Mouse (Mus musculus): ENCODE results near the gene Mettl1. TPM values are rescaled to one million over a fixed set of nuclear protein-coding genes. Genes with fewer than 3 reads are reported as not detected.

The Mettl1 gene
- polyA plus RNA-seq, 1 experiment from 2014 or later: 49.4 TPM

GRCm38 (mm10) chr10:127003806-127004205, 37.4 kb upstream of the Mettl1 start:
- Histone ChIP-seq H3K9me3 (replicated peaks; ENCODE audit: control insufficient read depth, low read length) (no peaks in the 10 kb centered on the region), H3K27me3 (ENCODE audit: control insufficient read depth, insufficient read depth, low read length) (no peaks in the 10 kb centered on the region), H3K9ac (ENCODE audit: low read length) (no peak overlapping the region), H3K4me1 (ENCODE audit: control insufficient read depth, insufficient read depth, low read length) (no peaks in the 10 kb centered on the region), H3K27ac (ENCODE audit: low read length) (no peak overlapping the region), H3K4me3 (replicated peaks; ENCODE audit: low read length) (no peak overlapping the region), H3K36me3 (ENCODE audit: control insufficient read depth, insufficient read depth, low read length) (peaks cover under 1% of the 10 kb centered on the region; the same call in 1 of the 2 replicates), H3K4me2 (ENCODE audit: low read depth, low read length) (no peak overlapping the region)
- 78% methylated on average over 7 of the region's 7 CpGs for WGBS
- no peak for ATAC-seq (ENCODE audit: insufficient read depth, low FRiP score)

GRCm38 (mm10) chr10:127016488-127016887, 24.7 kb upstream of the Mettl1 start:
- Histone ChIP-seq H3K4me2 (ENCODE audit: low read depth, low read length) (no peak overlapping the region), H3K36me3 (ENCODE audit: control insufficient read depth, insufficient read depth, low read length) (no peaks in the 10 kb centered on the region), H3K9ac (ENCODE audit: low read length) (no peak overlapping the region), H3K27ac (ENCODE audit: low read length) (no peak overlapping the region), H3K27me3 (ENCODE audit: control insufficient read depth, insufficient read depth, low read length) (no peaks in the 10 kb centered on the region), H3K4me1 (ENCODE audit: control insufficient read depth, insufficient read depth, low read length) (no peaks in the 10 kb centered on the region), H3K4me3 (replicated peaks; ENCODE audit: low read length) (no peak overlapping the region), H3K9me3 (replicated peaks; ENCODE audit: control insufficient read depth, low read length) (no peaks in the 10 kb centered on the region)
- ATAC-seq (ENCODE audit: insufficient read depth, low FRiP score): no peak
- 51% methylated on average over 5 of the region's 5 CpGs for WGBS

GRCm38 (mm10) chr10:127017071-127017470, 24.1 kb upstream of the Mettl1 start:
- 12% methylated on average over 2 of the region's 2 CpGs for WGBS
- Histone ChIP-seq H3K4me3 (replicated peaks; ENCODE audit: low read length) (no peak overlapping the region), H3K36me3 (ENCODE audit: control insufficient read depth, insufficient read depth, low read length) (no peaks in the 10 kb centered on the region), H3K9ac (ENCODE audit: low read length) (no peak overlapping the region), H3K4me1 (ENCODE audit: control insufficient read depth, insufficient read depth, low read length) (no peaks in the 10 kb centered on the region), H3K27ac (ENCODE audit: low read length) (no peak overlapping the region), H3K9me3 (replicated peaks; ENCODE audit: control insufficient read depth, low read length) (no peaks in the 10 kb centered on the region), H3K27me3 (ENCODE audit: control insufficient read depth, insufficient read depth, low read length) (no peaks in the 10 kb centered on the region), H3K4me2 (ENCODE audit: low read depth, low read length) (no peak overlapping the region)
- no peak for ATAC-seq (ENCODE audit: insufficient read depth, low FRiP score)

GRCm38 (mm10) chr10:127018422-127018821, 22.8 kb upstream of the Mettl1 start:
- Histone ChIP-seq H3K4me1 (ENCODE audit: control insufficient read depth, insufficient read depth, low read length) (no peaks in the 10 kb centered on the region), H3K36me3 (ENCODE audit: control insufficient read depth, insufficient read depth, low read length) (no peaks in the 10 kb centered on the region), H3K9me3 (replicated peaks; ENCODE audit: control insufficient read depth, low read length) (no peaks in the 10 kb centered on the region), H3K27me3 (ENCODE audit: control insufficient read depth, insufficient read depth, low read length) (no peaks in the 10 kb centered on the region), H3K9ac (ENCODE audit: low read length) (no peak overlapping the region), H3K4me3 (replicated peaks; ENCODE audit: low read length) (no peak overlapping the region), H3K4me2 (ENCODE audit: low read depth, low read length) (no peak overlapping the region), H3K27ac (ENCODE audit: low read length) (no peak overlapping the region)
- WGBS: 76% methylated on average over 16 of the region's 16 CpGs
- no peak for ATAC-seq (ENCODE audit: insufficient read depth, low FRiP score)

- ATAC-seq (ENCODE audit: insufficient read depth, low FRiP score): peak; percentile 90
- peaks cover 13% of the 10 kb centered on the region; the same call in 1 of the 2 replicates for H3K36me3 ChIP-seq (ENCODE audit: control insufficient read depth, insufficient read depth, low read length)
- peak within 1 kb of the TSS; percentile 87 for H3K4me3 ChIP-seq (replicated peaks; ENCODE audit: low read length)
- H3K4me2 ChIP-seq (ENCODE audit: low read depth, low read length): peak within 1 kb of the TSS; percentile 81
- H3K27me3 ChIP-seq (ENCODE audit: control insufficient read depth, insufficient read depth, low read length): no peaks in the 10 kb centered on the region
- H3K9me3 ChIP-seq (replicated peaks; ENCODE audit: control insufficient read depth, low read length): no peaks in the 10 kb centered on the region
- H3K4me1 ChIP-seq (ENCODE audit: control insufficient read depth, insufficient read depth, low read length): no peaks in the 10 kb centered on the region
- H3K9ac ChIP-seq (ENCODE audit: low read length): peak within 1 kb of the TSS; percentile 89
- WGBS: 5% methylated on average over 56 of the region's 56 CpGs
- H3K27ac ChIP-seq (ENCODE audit: low read length): peak within 1 kb of the TSS; percentile 73
Measured at GRCm38 (mm10) chr10:127030336-127031296, 10.6 kb upstream of the Mettl1 start, which contains the start of gene Tsfm. Gene Tsfm, minus strand, starts transcription at chr10:127030840.

- H3K27ac ChIP-seq (ENCODE audit: low read length): no peak overlapping the region
- no peak overlapping the region for H3K4me3 ChIP-seq (replicated peaks; ENCODE audit: low read length)
- 71% methylated on average over 8 of the region's 8 CpGs for WGBS
- no peak for ATAC-seq (ENCODE audit: insufficient read depth, low FRiP score)
- H3K4me1 ChIP-seq (ENCODE audit: control insufficient read depth, insufficient read depth, low read length): no peaks in the 10 kb centered on the region
- no peaks in the 10 kb centered on the region for H3K9me3 ChIP-seq (replicated peaks; ENCODE audit: control insufficient read depth, low read length)
- H3K36me3 ChIP-seq (ENCODE audit: control insufficient read depth, insufficient read depth, low read length): 0 out of 2 replicates have a peak, but pooled peaks cover 2% of the 10 kb centered on the region
- no peak overlapping the region for H3K4me2 ChIP-seq (ENCODE audit: low read depth, low read length)
- H3K9ac ChIP-seq (ENCODE audit: low read length): no peak overlapping the region
- no peaks in the 10 kb centered on the region for H3K27me3 ChIP-seq (ENCODE audit: control insufficient read depth, insufficient read depth, low read length)
Measured at GRCm38 (mm10) chr10:127033301-127033741, 7.9 kb upstream of the Mettl1 start.

GRCm38 (mm10) chr10:127036273-127036672, 4.9 kb upstream of the Mettl1 start:
- Histone ChIP-seq H3K9ac (ENCODE audit: low read length) (no peak overlapping the region), H3K9me3 (replicated peaks; ENCODE audit: control insufficient read depth, low read length) (no peaks in the 10 kb centered on the region), H3K27me3 (ENCODE audit: control insufficient read depth, insufficient read depth, low read length) (no peaks in the 10 kb centered on the region), H3K4me3 (replicated peaks; ENCODE audit: low read length) (no peak overlapping the region), H3K27ac (ENCODE audit: low read length) (no peak overlapping the region), H3K4me2 (ENCODE audit: low read depth, low read length) (no peak overlapping the region), H3K4me1 (ENCODE audit: control insufficient read depth, insufficient read depth, low read length) (no peaks in the 10 kb centered on the region), H3K36me3 (ENCODE audit: control insufficient read depth, insufficient read depth, low read length) (no peaks in the 10 kb centered on the region)
- 82% methylated on average over 12 of the region's 12 CpGs for WGBS
- no peak for ATAC-seq (ENCODE audit: insufficient read depth, low FRiP score)

- Histone ChIP-seq H3K4me2 (ENCODE audit: low read depth, low read length) (no peak overlapping the region), H3K4me1 (ENCODE audit: control insufficient read depth, insufficient read depth, low read length) (peaks cover 3% of the 10 kb centered on the region; the same call in 1 of the 2 replicates), H3K27me3 (ENCODE audit: control insufficient read depth, insufficient read depth, low read length) (no peaks in the 10 kb centered on the region), H3K27ac (ENCODE audit: low read length) (no peak overlapping the region), H3K9me3 (replicated peaks; ENCODE audit: control insufficient read depth, low read length) (no peaks in the 10 kb centered on the region), H3K36me3 (ENCODE audit: control insufficient read depth, insufficient read depth, low read length) (no peaks in the 10 kb centered on the region), H3K9ac (ENCODE audit: low read length) (no peak overlapping the region), H3K4me3 (replicated peaks; ENCODE audit: low read length) (no peak overlapping the region)
- WGBS: 75% methylated on average over 12 of the region's 12 CpGs
- no peak for ATAC-seq (ENCODE audit: insufficient read depth, low FRiP score)
Measured at GRCm38 (mm10) chr10:127037641-127038040, 3.6 kb upstream of the Mettl1 start.

- Histone ChIP-seq H3K9me3 (replicated peaks; ENCODE audit: control insufficient read depth, low read length) (no peaks in the 10 kb centered on the region), H3K27ac (ENCODE audit: low read length) (peak overlapping the region; percentile 77), H3K36me3 (ENCODE audit: control insufficient read depth, insufficient read depth, low read length) (0 out of 2 replicates have a peak, but pooled peaks cover 2% of the 10 kb centered on the region), H3K9ac (ENCODE audit: low read length) (peak overlapping the region; percentile 85), H3K4me1 (ENCODE audit: control insufficient read depth, insufficient read depth, low read length) (peaks cover 7% of the 10 kb centered on the region; the same call in 1 of the 2 replicates), H3K4me3 (replicated peaks; ENCODE audit: low read length) (peak overlapping the region; percentile 92), H3K4me2 (ENCODE audit: low read depth, low read length) (peak overlapping the region; percentile 98), H3K27me3 (ENCODE audit: control insufficient read depth, insufficient read depth, low read length) (no peaks in the 10 kb centered on the region)
- 2% methylated on average over 20 of the region's 20 CpGs for WGBS
- no peak for ATAC-seq (ENCODE audit: insufficient read depth, low FRiP score)
Measured at GRCm38 (mm10) chr10:127040569-127041214, 522 bp upstream of the Mettl1 start.

Measured in stomach, embryonic 16.5 days (tissue).